Mouse (Mus musculus) ovary, postnatal 10 days (tissue): ENCODE results near the gene Hdac7.
"Not testable (repeated sequence)": the region's sequence is repeated elsewhere in the genome, so short reads cannot be mapped to it uniquely, and the experiment has no call there.

Experiments
- DNase-seq: peaks from one replicate; pipeline ENCODE4 v3.0.0; 2022; ENCODE audit warnings: low spot score

The Hdac7 gene

GRCm38 (mm10) chr15:97844037-97845034 lies at the start of gene Hdac7:
Hdac7 (minus strand) TSS chr15:97844502.
- DNase-seq: no peak

GRCm38 (mm10) chr15:97892506-97892905 lies 48.2 kb upstream of the Hdac7 start:
- no peak for DNase-seq

- DNase-seq: no peak
Observed at GRCm38 (mm10) chr15:97890450-97890849, 46.1 kb upstream of the Hdac7 start.

GRCm38 (mm10) chr15:97890017-97890416 lies 45.7 kb upstream of the Hdac7 start:
- no peak for DNase-seq

- no peak for DNase-seq
Observed at GRCm38 (mm10) chr15:97887541-97888016, 43.3 kb upstream of the Hdac7 start.

GRCm38 (mm10) chr15:97881423-97881822 lies 37.1 kb upstream of the Hdac7 start:
- no peak for DNase-seq

- DNase-seq: no peak
Observed at GRCm38 (mm10) chr15:97880441-97880840, 36.1 kb upstream of the Hdac7 start.

- DNase-seq: no peak
Observed at GRCm38 (mm10) chr15:97878696-97879328, 34.5 kb upstream of the Hdac7 start.

GRCm38 (mm10) chr15:97875784-97876183 lies 31.5 kb upstream of the Hdac7 start:
- DNase-seq: no peak

GRCm38 (mm10) chr15:97873717-97874116 lies 29.4 kb upstream of the Hdac7 start:
- DNase-seq: no peak

GRCm38 (mm10) chr15:97872161-97872560 lies 27.9 kb upstream of the Hdac7 start:
- no peak for DNase-seq

GRCm38 (mm10) chr15:97871055-97872030 lies 27.0 kb upstream of the Hdac7 start:
- DNase-seq: no peak

- not testable (repeated sequence) for DNase-seq
Observed at GRCm38 (mm10) chr15:97870116-97870515, 25.8 kb upstream of the Hdac7 start.

- no peak for DNase-seq
Observed at GRCm38 (mm10) chr15:97868985-97869384, 24.7 kb upstream of the Hdac7 start.

GRCm38 (mm10) chr15:97865988-97866387 lies 21.7 kb upstream of the Hdac7 start:
- no peak for DNase-seq

- no peak for DNase-seq
Observed at GRCm38 (mm10) chr15:97865175-97865574, 20.9 kb upstream of the Hdac7 start.

GRCm38 (mm10) chr15:97864361-97865045 lies 20.2 kb upstream of the Hdac7 start:
- no peak for DNase-seq

- no peak for DNase-seq
Observed at GRCm38 (mm10) chr15:97863494-97863881, 19.2 kb upstream of the Hdac7 start.

- no peak for DNase-seq
Observed at GRCm38 (mm10) chr15:97862881-97863493, 18.7 kb upstream of the Hdac7 start.

- DNase-seq: no peak
Observed at GRCm38 (mm10) chr15:97860353-97860752, 16.1 kb upstream of the Hdac7 start.

GRCm38 (mm10) chr15:97858431-97858830 lies 14.1 kb upstream of the Hdac7 start:
- no peak for DNase-seq
